Mouse (Mus musculus) embryonic stem cell, embryonic (primary cell): ENCODE measurements around the gene 1700080O16Rik.

Source experiments
- CTCF ChIA-PET, 4 experiments: fragments of 300-600 bp in 2 of 4; fragments of 350-600 bp in 2 of 4; sonication (Branson Sonifier 250); formaldehyde crosslinking; loops; one replicate each; lab custom pipeline; 2022; ENCODE audit warnings: inconsistent platforms in 2 of 4; lab: Charles Lee
- POLR2A ChIA-PET, 4 experiments: fragments of 300-600 bp in 2 of 4; fragments of 350-600 bp in 2 of 4; sonication (Branson Sonifier 250); formaldehyde crosslinking; loops; one replicate each; lab custom pipeline; 2022; ENCODE audit warnings: antibody characterized with exemption in 4 of 4, inconsistent platforms in 1 of 4; lab: Charles Lee

Gene 1700080O16Rik

DNA sequence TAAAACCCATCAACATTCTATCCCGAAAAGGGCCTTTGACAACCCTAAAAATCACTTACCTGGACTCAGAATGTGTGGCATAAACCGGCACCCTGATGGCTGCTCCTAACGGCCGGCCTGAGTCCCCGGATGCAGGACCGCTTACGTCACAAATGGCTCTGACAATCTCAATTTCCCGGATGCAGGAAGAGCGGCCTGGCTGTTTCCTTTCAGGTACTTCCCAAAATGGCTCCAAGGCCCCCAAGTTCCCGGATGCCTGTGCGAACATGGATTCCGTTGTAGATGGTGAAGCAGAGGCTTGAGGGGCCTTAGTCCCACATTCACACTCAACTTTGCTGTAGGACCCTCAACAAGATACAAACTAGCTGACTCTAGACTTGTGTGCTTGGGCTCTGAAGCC lies at the start of gene 1700080O16Rik:
Gene 1700080O16Rik, minus strand, starts transcription at position 101 of the 400 bp plus-strand sequence.
- ChIA-PET POLR2A (no interaction called here), CTCF (no interaction called here)

GRCm38 (mm10) chrX:52017660-52018059 lies 45.1 kb upstream of the 1700080O16Rik start:
- POLR2A ChIA-PET = no interaction called here
- CTCF ChIA-PET = no interaction called here

DNA sequence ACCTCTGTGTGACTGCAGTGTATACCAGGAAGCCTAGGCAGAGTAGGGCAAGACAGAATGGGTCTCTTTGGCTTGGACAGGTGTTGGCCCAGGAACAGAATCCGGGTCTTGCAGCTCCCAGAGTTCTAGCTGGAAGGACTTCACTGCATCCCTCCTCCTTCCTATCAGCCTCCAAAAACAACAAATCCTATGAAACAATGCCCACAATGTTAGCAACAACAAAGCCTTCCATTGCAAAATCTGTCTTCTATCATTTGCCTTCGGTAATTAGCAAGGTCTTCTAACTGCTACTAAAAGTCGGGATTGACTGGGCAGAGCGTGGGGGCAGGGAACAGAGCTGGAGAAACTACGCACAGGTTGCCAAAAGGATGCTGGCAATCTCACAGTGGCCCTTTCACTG lies 27.5 kb upstream of the 1700080O16Rik start:
- POLR2A ChIA-PET = interaction anchor here in 1 of 4 experiments (0.8 kb wide), 1 partner anchor 14 kb away, joined by 3 read pairs; no protein-coding TSS in a partner anchor
- CTCF ChIA-PET = no interaction called here

GRCm38 (mm10) chrX:51999426-51999825 lies 26.9 kb upstream of the 1700080O16Rik start:
- POLR2A ChIA-PET = no interaction called here
- CTCF ChIA-PET = no interaction called here

GRCm38 (mm10) chrX:51976361-51976760 lies 3.8 kb upstream of the 1700080O16Rik start:
- CTCF ChIA-PET = no interaction called here
- POLR2A ChIA-PET = no interaction called here

GRCm38 (mm10) chrX:51974618-51975017 lies 2.0 kb upstream of the 1700080O16Rik start:
- ChIA-PET POLR2A (interaction anchor here in 1 of 4 experiments (0.6 kb wide), 1 partner anchor 94 kb away, joined by 4 read pairs; no protein-coding TSS in a partner anchor), CTCF (no interaction called here)

DNA sequence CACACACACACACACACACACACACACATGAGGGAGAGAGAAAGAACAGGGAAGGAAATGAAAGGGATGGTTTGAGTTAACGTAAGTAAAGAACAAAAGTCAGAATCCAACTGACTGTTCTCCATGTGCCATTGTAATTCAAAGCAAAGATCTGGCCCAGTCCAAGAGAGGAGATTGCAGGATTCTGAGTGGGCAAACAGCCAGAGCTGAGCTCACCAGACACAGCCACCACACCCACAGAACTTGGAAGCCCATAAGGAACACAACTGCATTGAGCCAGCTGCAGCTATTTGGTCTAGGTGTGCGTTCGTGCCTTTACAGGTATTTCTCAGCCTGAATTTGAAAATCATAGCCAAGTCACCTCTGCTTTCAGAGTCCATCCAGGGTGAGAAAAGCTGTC lies 24.5 kb downstream of the 1700080O16Rik start:
- ChIA-PET POLR2A (no interaction called here), CTCF (interaction anchor here in 1 of 4 experiments (0.6 kb wide), 1 partner anchor 327 kb away, joined by 3 read pairs; no protein-coding TSS in a partner anchor)

- ChIA-PET CTCF (interaction anchor here in 1 of 4 experiments (1.8 kb wide), 1 partner anchor 25 kb away, joined by 4 read pairs; no protein-coding TSS in a partner anchor), POLR2A (no interaction called here)
These were observed 34.5 kb downstream of the 1700080O16Rik start for GRCm38 (mm10) chrX:51938076-51938475.

- CTCF ChIA-PET = no interaction called here
- POLR2A ChIA-PET = no interaction called here
These were observed 53.5 kb downstream of the 1700080O16Rik start for GRCm38 (mm10) chrX:51919091-51919490.
